Mouse (Mus musculus) cerebellum, adult 2 months (tissue): ENCODE results near the gene Nacad. TPM values are rescaled to one million over a fixed set of nuclear protein-coding genes. Genes with fewer than 3 reads are reported as not detected.

Source experiments
- DNase-seq, 2 experiments: peaks; one replicate each; pipeline ENCODE4 v3.0.0; 2021
- H3K27ac ChIP-seq: fragments of 200-500 bp; 2 replicates; pipeline ENCODE4 v1.5.1; 2012; ENCODE audit warnings: low read length, control low read depth, inconsistent platforms; ENCODE audit not compliant: insufficient read depth
- H3K27me3 ChIP-seq: fragments of 200-500 bp; 2 replicates; pipeline ENCODE4 v1.6.1; 2012; ENCODE audit warnings: inconsistent platforms, mild to moderate bottlenecking, low read length, moderate library complexity; ENCODE audit not compliant: control insufficient read depth, insufficient read depth
- H3K4me1 ChIP-seq: fragments of 200-500 bp; 2 replicates; pipeline ENCODE4 v1.6.1; 2011; ENCODE audit warnings: low read length; ENCODE audit not compliant: control insufficient read depth, insufficient read depth
- H3K4me3 ChIP-seq: fragments of 200-500 bp; replicated peaks from 2 replicates; pipeline ENCODE3; 2011; ENCODE audit warnings: mild to moderate bottlenecking, low read depth, low read length, control low read depth; ENCODE audit not compliant: insufficient read depth
- CTCF ChIP-seq: fragments of 200-500 bp; IDR thresholded peaks from 2 replicates; pipeline ENCODE4 v1.5.1; 2011; ENCODE audit warnings: low read depth, mild to moderate bottlenecking, control low read depth, low read length, moderate library complexity, borderline replicate concordance; ENCODE audit not compliant: insufficient read depth
- POLR2A ChIP-seq: fragments of 200-500 bp; IDR thresholded peaks from 2 replicates; pipeline ENCODE4 v1.6.1; 2011; ENCODE audit warnings: low read length, control low read depth, borderline replicate concordance; ENCODE audit not compliant: insufficient read depth
- WGBS: fragments of 180-500 bp; shearing (Covaris S2); methylation state at CpG from one replicate; pipeline ENCODE4 v1.1.7; 2018; 5-methylcytosine and 5-hydroxymethylcytosine counted together
- polyA plus RNA-seq: library from polyadenylated mRNA; depleted of rRNA; stranded (reverse); fragments of >200 nt; gene quantifications from 2 replicates; pipeline ENCODE4 v1.2.3, GENCODE M21; 2012

The Nacad gene
- polyA plus RNA-seq, 1 experiment = 94.4 TPM

DNA sequence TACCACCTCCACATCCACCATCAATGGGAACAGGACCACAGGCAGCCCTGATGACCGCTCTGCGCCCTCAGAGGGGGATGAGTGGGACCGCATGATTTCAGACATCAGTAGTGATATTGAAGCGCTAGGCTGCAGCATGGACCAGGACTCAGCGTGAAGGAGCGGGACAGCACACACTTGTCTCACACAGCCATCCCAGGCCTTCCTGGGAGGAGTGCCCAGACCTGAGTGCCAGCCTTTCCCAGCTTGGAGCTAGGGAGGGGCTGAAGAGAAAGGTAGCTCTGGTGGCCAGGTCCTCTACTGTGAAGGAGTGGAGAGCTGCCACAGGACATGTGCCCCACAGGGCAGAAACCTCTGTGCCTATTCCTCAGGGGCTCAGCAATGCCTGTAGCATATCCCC, 9.6 kb downstream of the Nacad start:
- no peak overlapping the region for H3K27ac ChIP-seq
- H3K4me3 ChIP-seq = no peak overlapping the region
- no peaks in the 10 kb centered on the region for H3K27me3 ChIP-seq
- H3K4me1 ChIP-seq = peaks cover 26% of the 10 kb centered on the region
- WGBS = 59% methylated on average over 6 of the region's 6 CpGs
- DNase-seq = peak; percentile 55 to 60
- TF ChIP-seq CTCF = no peak
- TF ChIP-seq POLR2A = no peak

- no peak for TF ChIP-seq POLR2A
- TF ChIP-seq CTCF = no peak
- Histone ChIP-seq H3K4me3 (no peak overlapping the region), H3K4me1 (peaks cover 26% of the 10 kb centered on the region), H3K27ac (no peak overlapping the region), H3K27me3 (no peaks in the 10 kb centered on the region)
- DNase-seq = no peak
- 87% methylated on average over 5 of the region's 5 CpGs for WGBS
Observed at GRCm38 (mm10) chr11:6595339-6595738, 10.5 kb downstream of the Nacad start.

- peaks cover 24% of the 10 kb centered on the region for H3K4me1 ChIP-seq
- peak; percentile 54 to 65 for DNase-seq
- H3K27me3 ChIP-seq = no peaks in the 10 kb centered on the region
- no peak overlapping the region for H3K27ac ChIP-seq
- no peak for TF ChIP-seq POLR2A
- no peak for TF ChIP-seq CTCF
- no peak overlapping the region for H3K4me3 ChIP-seq
- WGBS = 25% methylated on average over 6 of the region's 6 CpGs
Observed at GRCm38 (mm10) chr11:6594845-6595244, 11.0 kb downstream of the Nacad start.

- 67% methylated on average over 11 of the region's 11 CpGs for WGBS
- Histone ChIP-seq H3K27ac (no peak overlapping the region), H3K4me1 (peaks cover 20% of the 10 kb centered on the region), H3K4me3 (no peak overlapping the region), H3K27me3 (no peaks in the 10 kb centered on the region)
- no peak for DNase-seq
- TF ChIP-seq CTCF (no peak), POLR2A (no peak)
Observed at GRCm38 (mm10) chr11:6593406-6593805, 12.4 kb downstream of the Nacad start.

GRCm38 (mm10) chr11:6590933-6591675, 14.7 kb downstream of the Nacad start:
- Histone ChIP-seq H3K4me3 (no peak overlapping the region), H3K27ac (no peak overlapping the region), H3K27me3 (no peaks in the 10 kb centered on the region), H3K4me1 (peaks cover 32% of the 10 kb centered on the region)
- DNase-seq = no peak
- no peak for TF ChIP-seq POLR2A
- TF ChIP-seq CTCF = no peak
- 78% methylated on average over 10 of the region's 10 CpGs for WGBS

DNA sequence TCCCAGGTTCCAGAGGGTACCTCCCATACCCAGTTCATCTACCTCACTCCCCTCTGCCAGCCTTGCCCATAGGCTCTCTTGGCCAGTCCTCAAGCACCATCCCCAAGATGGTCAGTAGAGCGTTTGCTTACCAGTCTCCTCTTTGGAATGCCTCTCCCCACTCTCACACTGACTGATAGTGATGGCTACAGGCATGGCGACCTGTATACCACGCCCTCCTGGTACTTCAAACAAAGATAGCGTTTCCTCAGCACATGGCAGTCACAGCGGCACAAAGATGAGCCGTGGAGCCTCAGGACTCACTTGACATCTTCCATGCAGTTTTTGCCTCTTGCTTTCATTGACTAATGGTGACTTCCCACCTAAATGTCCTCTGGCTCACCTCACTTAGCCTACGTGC, 16.0 kb downstream of the Nacad start:
- TF ChIP-seq POLR2A (no peak), CTCF (no peak)
- DNase-seq = no peak
- no peak overlapping the region for H3K4me3 ChIP-seq
- peaks cover 30% of the 10 kb centered on the region for H3K4me1 ChIP-seq
- no peaks in the 10 kb centered on the region for H3K27me3 ChIP-seq
- H3K27ac ChIP-seq = no peak overlapping the region
- WGBS = 93% methylated on average over 7 of the region's 7 CpGs

DNA sequence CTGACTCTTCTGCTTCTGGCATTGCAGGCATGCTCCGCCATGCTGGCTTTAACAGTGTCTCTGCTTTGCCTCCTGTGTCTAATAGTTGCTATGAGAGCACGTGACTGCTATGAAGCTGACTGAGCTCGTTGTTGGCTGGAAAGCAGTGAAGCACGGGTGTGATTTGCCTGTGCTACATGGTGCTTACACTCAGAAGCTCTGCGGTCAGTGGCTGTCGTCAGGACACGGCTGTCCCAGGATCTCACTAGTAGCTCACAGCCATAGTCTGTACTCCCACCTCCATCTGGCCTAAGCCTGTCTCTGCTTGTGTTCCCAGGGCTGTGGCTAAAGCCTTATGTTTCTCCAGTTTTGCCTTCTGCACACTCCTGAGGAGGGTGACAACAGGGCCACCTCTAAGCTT, 17.6 kb downstream of the Nacad start:
- TF ChIP-seq POLR2A (no peak), CTCF (no peak)
- no peak overlapping the region for H3K4me3 ChIP-seq
- no peaks in the 10 kb centered on the region for H3K27me3 ChIP-seq
- H3K4me1 ChIP-seq = peaks cover 26% of the 10 kb centered on the region
- H3K27ac ChIP-seq = 0 out of 2 replicates have a peak overlapping the region, but pooled peaks have one; percentile 31
- peak; percentile 24 to 39 for DNase-seq
- WGBS = 41% methylated on average over 7 of the region's 7 CpGs

DNA sequence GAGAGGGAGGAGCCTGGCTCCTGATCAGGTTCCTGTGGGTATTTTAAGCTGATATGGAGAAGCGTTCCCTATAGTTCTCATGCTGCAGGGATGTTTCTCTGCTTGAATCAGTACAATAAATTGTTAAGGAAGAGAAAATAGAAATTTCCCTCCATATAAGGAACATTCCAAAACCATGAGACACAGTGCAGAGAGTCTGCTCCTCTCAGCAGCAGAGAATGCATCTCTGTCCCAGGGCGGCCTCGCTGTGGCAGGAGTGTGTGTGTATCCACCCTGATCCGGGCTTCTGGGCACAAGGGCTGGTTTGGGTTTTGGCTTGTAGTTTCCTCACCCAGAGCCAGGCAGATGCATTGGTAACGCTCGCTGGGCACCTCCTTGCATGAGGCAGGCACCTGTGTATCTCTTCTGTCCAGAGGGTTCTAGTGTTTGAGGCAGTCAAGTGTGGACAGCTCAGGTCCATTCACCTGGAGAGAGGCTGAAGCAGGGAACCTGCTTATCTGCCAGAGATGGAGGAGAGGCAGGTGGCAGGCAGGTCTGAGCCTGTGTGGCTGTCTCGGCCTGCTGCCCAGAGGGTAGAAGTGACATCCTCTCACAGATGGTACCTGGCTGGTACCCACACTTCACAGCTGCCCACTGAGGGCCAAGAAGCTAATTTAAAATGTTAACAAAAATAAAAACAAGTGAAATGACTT, 18.5 kb downstream of the Nacad start:
- no peak for TF ChIP-seq POLR2A
- TF ChIP-seq CTCF = no peak
- WGBS = 12% methylated on average over 7 of the region's 7 CpGs
- peak; percentile 79 to 89 for DNase-seq
- peaks cover 26% of the 10 kb centered on the region for H3K4me1 ChIP-seq
- no peak overlapping the region for H3K4me3 ChIP-seq
- no peaks in the 10 kb centered on the region for H3K27me3 ChIP-seq
- peak overlapping the region; percentile 63 for H3K27ac ChIP-seq
